Mouse (Mus musculus): Measurements from ENCODE around the gene Myo18b.

- no peak for TF ChIP-seq CTCF (IDR thresholded peaks at IDR 0.05; ENCODE audit: insufficient read depth, low read length)
- TF ChIP-seq POLR2A (IDR thresholded peaks at IDR 0.05; ENCODE audit: borderline replicate concordance, extremely low read depth, low read depth, low read length): no peak
Measured at GRCm38 (mm10) chr5:112678153-112678552, 218.0 kb downstream of the Myo18b start.

Measured in lung, adult 2 months (tissue).